Mouse (Mus musculus) embryo, embryonic 11.5 days (tissue): ENCODE data around the gene Cadm1.

ENCODE experiments used
- DNase-seq: peaks from one replicate; pipeline ENCODE4 v3.0.0-alpha.2; 2012; ENCODE audit warnings: low read depth, low spot score

The Cadm1 gene

GRCm38 (mm10) chr9:47861783-47862182 is 331.8 kb downstream of the Cadm1 start:
- no peak for DNase-seq

DNA sequence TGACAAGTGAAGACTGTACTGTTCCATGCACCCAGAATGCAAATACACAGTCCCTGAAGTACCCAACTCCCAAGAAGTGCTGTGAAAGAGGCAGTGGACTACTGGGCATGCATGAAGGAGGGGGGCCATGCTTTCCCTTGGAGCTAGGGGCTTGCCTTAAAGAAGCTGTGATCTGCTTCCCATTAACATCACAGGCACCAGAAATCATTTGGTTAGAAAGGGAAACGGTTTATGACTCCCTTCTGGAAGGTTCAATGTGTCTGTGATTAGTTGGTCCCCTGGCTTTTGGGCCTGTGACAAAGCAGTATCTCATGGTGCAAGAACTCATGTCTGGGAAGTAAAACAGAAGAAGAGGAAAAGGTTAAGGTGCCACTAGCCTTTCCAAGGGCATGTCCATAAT is 336.0 kb downstream of the Cadm1 start:
- no peak for DNase-seq

DNA sequence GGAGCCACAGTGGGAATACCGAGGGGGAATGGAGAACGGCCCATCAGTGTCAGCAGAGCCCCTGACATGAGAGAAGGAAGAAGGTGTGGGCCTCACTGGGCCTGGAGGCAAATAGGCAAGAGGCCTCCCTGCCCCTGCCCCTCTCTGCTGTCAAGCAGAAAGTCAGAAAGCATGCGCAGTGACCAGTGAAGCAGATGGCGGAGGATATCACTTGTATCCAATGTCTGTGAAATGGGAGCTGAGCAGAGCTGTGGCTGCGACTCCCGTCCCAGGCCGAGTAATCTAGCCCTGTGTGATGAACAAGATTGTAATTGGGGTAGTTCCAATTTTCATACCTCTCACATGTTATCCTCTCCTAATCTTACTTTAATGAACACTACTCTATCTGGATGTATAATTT is 337.5 kb downstream of the Cadm1 start:
- DNase-seq: no peak

GRCm38 (mm10) chr9:47869661-47870060 is 339.7 kb downstream of the Cadm1 start:
- DNase-seq: no peak

- no peak for DNase-seq
Measured at GRCm38 (mm10) chr9:47876557-47877206, 346.7 kb downstream of the Cadm1 start.

DNA sequence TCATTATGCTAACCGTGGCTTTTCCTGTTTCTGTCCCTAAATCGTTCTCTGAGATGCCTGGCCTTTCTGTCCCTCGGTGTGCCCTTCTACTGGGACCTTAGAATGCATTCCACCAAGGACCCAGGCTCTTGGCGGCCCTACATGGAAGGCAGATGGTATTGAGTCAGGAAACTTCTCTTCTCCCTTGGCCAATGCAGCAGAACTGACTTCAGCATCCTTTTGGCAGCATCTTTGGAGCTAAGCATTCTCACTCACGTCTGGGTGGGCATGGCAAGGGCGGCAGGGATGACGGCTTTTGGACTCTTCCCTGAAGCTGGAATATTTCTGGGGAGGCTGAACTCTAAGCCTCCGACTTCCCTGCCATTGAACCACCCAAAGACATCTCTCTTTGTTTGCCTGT is 350.2 kb downstream of the Cadm1 start:
- DNase-seq: no peak

- no peak for DNase-seq
Measured at GRCm38 (mm10) chr9:47882372-47882771, 352.4 kb downstream of the Cadm1 start.

GRCm38 (mm10) chr9:47891721-47892120 is 361.7 kb downstream of the Cadm1 start:
- no peak for DNase-seq

DNA sequence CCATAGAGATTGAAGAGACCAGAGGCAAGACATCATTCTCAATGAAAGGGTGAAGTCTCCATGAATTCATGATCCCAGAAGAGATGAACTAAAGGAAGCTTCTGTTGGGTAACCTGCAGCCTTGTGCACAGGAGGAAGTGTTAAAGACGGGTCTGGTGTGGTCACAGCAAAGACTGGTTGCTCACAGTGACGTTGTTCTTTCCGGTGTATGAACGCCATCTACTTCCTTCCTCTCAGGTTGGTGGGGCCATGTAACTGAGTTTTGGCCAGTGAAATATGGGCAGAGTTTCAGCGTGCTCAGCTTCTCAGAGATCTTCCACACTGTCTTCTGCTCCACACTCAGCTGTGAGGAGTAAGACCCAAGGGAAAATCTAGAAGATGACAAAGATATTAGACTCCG is 363.0 kb downstream of the Cadm1 start:
- no peak for DNase-seq

GRCm38 (mm10) chr9:47894096-47894495 is 364.1 kb downstream of the Cadm1 start:
- no peak for DNase-seq

DNA sequence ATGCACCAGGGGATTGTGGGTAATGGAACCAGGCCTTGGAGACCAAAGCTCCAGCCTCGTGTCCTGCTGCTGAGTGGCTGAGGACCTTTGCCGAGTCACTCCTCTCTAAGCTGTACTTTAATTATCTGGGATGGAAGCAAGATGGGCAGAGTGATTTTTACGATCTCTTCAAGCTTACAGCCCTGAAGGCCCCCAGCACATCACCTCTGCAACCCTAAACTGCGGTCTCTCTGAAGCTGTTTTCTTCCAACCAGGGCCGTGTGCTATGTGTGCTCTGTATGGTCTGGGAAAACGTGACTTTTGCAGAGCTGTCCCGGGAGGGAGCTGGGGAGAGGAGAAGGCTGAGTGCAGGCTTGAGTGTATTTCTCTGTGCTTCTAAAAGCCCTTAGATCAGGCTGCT is 364.7 kb downstream of the Cadm1 start:
- DNase-seq: no peak

GRCm38 (mm10) chr9:47895121-47895520 is 365.1 kb downstream of the Cadm1 start:
- DNase-seq: no peak

GRCm38 (mm10) chr9:47900734-47901133 is 370.8 kb downstream of the Cadm1 start:
- DNase-seq: no peak

DNA sequence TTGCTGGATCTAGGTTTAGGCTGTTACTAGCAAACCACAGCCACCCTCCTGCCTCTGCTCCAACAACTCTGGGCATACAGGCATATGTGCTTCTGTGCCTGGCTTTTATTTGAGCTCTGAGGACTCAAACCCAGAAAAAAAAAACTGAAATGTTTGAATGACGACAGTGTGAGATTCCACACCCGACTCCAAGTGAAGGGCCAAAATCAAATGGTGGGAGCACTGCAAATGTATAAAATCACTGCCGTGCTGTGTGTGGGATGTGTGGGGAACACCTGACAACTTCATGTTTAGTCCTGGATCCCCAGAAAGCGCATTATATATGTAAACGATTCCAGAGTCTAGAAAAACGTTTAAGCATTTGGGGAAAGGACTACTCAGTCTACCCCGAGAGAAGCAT is 373.7 kb downstream of the Cadm1 start:
- DNase-seq: no peak

- no peak for DNase-seq
Measured at GRCm38 (mm10) chr9:47904339-47904922, 374.5 kb downstream of the Cadm1 start.

DNA sequence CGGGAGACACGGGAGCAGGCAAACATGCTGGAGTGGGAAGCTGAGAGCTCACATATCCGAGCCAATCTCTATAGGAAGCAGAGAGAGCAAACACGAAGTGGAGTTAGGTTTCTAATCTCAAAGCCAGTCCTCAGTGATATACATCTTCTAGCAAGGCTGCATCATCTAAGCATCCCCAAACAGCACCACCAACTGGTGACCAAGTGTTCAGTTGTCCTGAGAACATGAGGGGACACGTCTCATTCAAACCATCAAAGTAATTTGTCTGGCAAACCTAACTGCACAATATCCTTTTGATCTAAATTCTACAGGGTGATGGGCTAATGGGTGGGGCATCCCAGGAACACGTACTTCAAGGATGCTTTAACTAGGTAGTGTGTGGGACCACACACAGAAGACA is 376.5 kb downstream of the Cadm1 start:
- no peak for DNase-seq
